Mouse (Mus musculus) MN1 (cell line): ENCODE measurements around the gene Gm266.

Experiments
- DNase-seq: peaks from one replicate; pipeline ENCODE4 v3.0.0-alpha.2; 2016; ENCODE audit warnings: low spot score

The Gm266 gene

GRCm38 (mm10) chr12:111434745-111435327 is 50.8 kb downstream of the Gm266 start:
- no peak for DNase-seq
